Mouse (Mus musculus) ES-E14 (cell line): ENCODE measurements around the gene Dram2.

Source experiments
- CHD2 ChIP-seq: IDR thresholded peaks from 2 replicates; pipeline ENCODE4 v1.6.1; 2014; ENCODE audit warnings: mild to moderate bottlenecking, low read depth, low read length, inconsistent platforms
- MAFK ChIP-seq: IDR thresholded peaks from 2 replicates; pipeline ENCODE4 v1.6.1; 2014; ENCODE audit warnings: mild to moderate bottlenecking, low read depth, low read length, inconsistent platforms; ENCODE audit not compliant: insufficient read depth
- ZNF384 ChIP-seq: IDR thresholded peaks from 2 replicates; pipeline ENCODE4 v1.6.1; 2012; ENCODE audit warnings: low read depth, low read length, inconsistent platforms

- TF ChIP-seq CHD2 (no peak), MAFK (no peak), ZNF384 (no peak)
Observed at GRCm38 (mm10) chr3:106553411-106553810, 5.8 kb downstream of the Dram2 start.
